Mouse (Mus musculus) kidney, embryonic 15.5 days (tissue): ENCODE data around the gene Sephs2. TPM values are rescaled to one million over a fixed set of nuclear protein-coding genes. Genes with fewer than 3 reads are reported as not detected.

ENCODE experiments used
- ATAC-seq: fragments of 200-750 bp; cut with Nextera tagmentation; replicated peaks from 2 replicates; pipeline ENCODE4 v1.8.0; 2017; ENCODE audit warnings: moderate TSS enrichment; ENCODE audit not compliant: low FRiP score
- H3K27ac ChIP-seq: fragments of 300-500 bp; sonication (generic); 2 replicates; pipeline ENCODE4 v1.5.1; 2015; ENCODE audit warnings: mild to moderate bottlenecking, inconsistent platforms
- H3K27me3 ChIP-seq: fragments of 300-500 bp; sonication (generic); 2 replicates; pipeline ENCODE4 v1.6.1; 2015; ENCODE audit warnings: inconsistent platforms
- H3K36me3 ChIP-seq: fragments of 300-500 bp; sonication (generic); 2 replicates; pipeline ENCODE4 v1.6.1; 2015; ENCODE audit warnings: inconsistent platforms
- H3K4me1 ChIP-seq: fragments of 300-500 bp; sonication (generic); 2 replicates; pipeline ENCODE4 v1.6.1; 2015; ENCODE audit warnings: inconsistent platforms
- H3K4me2 ChIP-seq: fragments of 300-500 bp; sonication (generic); 2 replicates; pipeline ENCODE4 v1.6.1; 2015; ENCODE audit warnings: moderate library complexity, mild to moderate bottlenecking, inconsistent platforms
- H3K4me3 ChIP-seq: fragments of 300-500 bp; sonication (generic); replicated peaks from 2 replicates; pipeline ENCODE4 v1.5.1; 2015; ENCODE audit warnings: mild to moderate bottlenecking, inconsistent platforms
- H3K9ac ChIP-seq: fragments of 300-500 bp; sonication (generic); 2 replicates; pipeline ENCODE4 v1.6.1; 2015; ENCODE audit warnings: mild to moderate bottlenecking, inconsistent platforms
- H3K9me3 ChIP-seq: fragments of 300-500 bp; sonication (generic); replicated peaks from 2 replicates; pipeline ENCODE4 v1.6.1; 2016; ENCODE audit warnings: inconsistent platforms
- WGBS: fragments of 180-500 bp; shearing (Covaris S2); methylation state at CpG from one replicate; pipeline ENCODE4 v1.1.7; 2015; ENCODE audit warnings: mixed read lengths; 5-methylcytosine and 5-hydroxymethylcytosine counted together
- polyA plus RNA-seq: library from polyadenylated mRNA; unstranded; fragments of >200 nt; fragmentation: Nextera tagmentation; extraction: Ambion mirVana; gene quantifications from 2 replicates; pipeline ENCODE4 v1.2.1, GENCODE M21; 2015

Sephs2 gene
- polyA plus RNA-seq, 1 experiment from 2014 or later = 112 TPM

- no peak overlapping the region for H3K27ac ChIP-seq
Observed at GRCm38 (mm10) chr7:127225147-127225995, 48.5 kb downstream of the Sephs2 start.

GRCm38 (mm10) chr7:127224616-127225015 lies 49.2 kb downstream of the Sephs2 start:
- Histone ChIP-seq H3K9me3 (no peaks in the 10 kb centered on the region), H3K36me3 (peaks cover under 1% of the 10 kb centered on the region), H3K4me3 (no peak overlapping the region), H3K4me2 (no peak overlapping the region), H3K27me3 (no peaks in the 10 kb centered on the region), H3K9ac (no peak overlapping the region), H3K27ac (no peak overlapping the region), H3K4me1 (no peaks in the 10 kb centered on the region)
- no peak for ATAC-seq
- WGBS = 82% methylated on average over 6 of the region's 6 CpGs

More at GRCm38 (mm10) chr7:127225147-127225995, 48.5 kb downstream of the Sephs2 start:
- ATAC-seq = no peak; the same call in 1 of the 2 replicates
- Histone ChIP-seq H3K9me3 (no peaks in the 10 kb centered on the region), H3K27me3 (no peaks in the 10 kb centered on the region), H3K4me1 (peaks cover 7% of the 10 kb centered on the region), H3K36me3 (peaks cover 8% of the 10 kb centered on the region), H3K4me2 (no peak overlapping the region), H3K4me3 (no peak overlapping the region), H3K9ac (no peak overlapping the region)
- 92% methylated on average over 11 of the region's 11 CpGs for WGBS

- WGBS = 81% methylated on average over 6 of the region's 6 CpGs
- H3K27ac ChIP-seq = no peak overlapping the region
- H3K27me3 ChIP-seq = no peaks in the 10 kb centered on the region
- no peaks in the 10 kb centered on the region for H3K9me3 ChIP-seq
- H3K36me3 ChIP-seq = no peaks in the 10 kb centered on the region
- H3K4me3 ChIP-seq = no peak overlapping the region
- ATAC-seq = no peak
- H3K4me1 ChIP-seq = no peaks in the 10 kb centered on the region
- no peak overlapping the region for H3K4me2 ChIP-seq
- H3K9ac ChIP-seq = no peak overlapping the region
Observed at GRCm38 (mm10) chr7:127223515-127224478, 50.1 kb downstream of the Sephs2 start.

GRCm38 (mm10) chr7:127223106-127223505 lies 50.7 kb downstream of the Sephs2 start:
- H3K4me2 ChIP-seq = no peak overlapping the region
- no peak overlapping the region for H3K4me3 ChIP-seq
- H3K4me1 ChIP-seq = no peaks in the 10 kb centered on the region
- H3K9ac ChIP-seq = no peak overlapping the region
- H3K27ac ChIP-seq = no peak overlapping the region
- no peak for ATAC-seq
- no peaks in the 10 kb centered on the region for H3K9me3 ChIP-seq
- H3K27me3 ChIP-seq = no peaks in the 10 kb centered on the region
- 95% methylated on average over 3 of the region's 3 CpGs for WGBS
- H3K36me3 ChIP-seq = no peaks in the 10 kb centered on the region

Other genes starting within 250 kb of the Sephs2 start
- 64.4 and 65.8 TPM in 2 replicates for gene Maz, start 247.0 kb downstream of the Sephs2 start, polyA plus RNA-seq
- gene Kif22, start 231.6 kb downstream of the Sephs2 start, polyA plus RNA-seq = 136 and 141 TPM in 2 replicates
- not detected in 2 replicates for gene Zg16, start 186.7 kb downstream of the Sephs2 start, polyA plus RNA-seq
- 3.3 and 3.8 TPM in 2 replicates for gene AI467606, start 182.7 kb downstream of the Sephs2 start, polyA plus RNA-seq
- 16.7 and 19.0 TPM in 2 replicates for gene Qprt, start 151.8 kb downstream of the Sephs2 start, polyA plus RNA-seq
- gene Spn, start 136.2 kb downstream of the Sephs2 start, polyA plus RNA-seq = 0.32 and 0.37 TPM in 2 replicates
- 59.3 and 66.6 TPM in 2 replicates for gene Cd2bp2, start 78.0 kb downstream of the Sephs2 start, polyA plus RNA-seq
- gene Tbc1d10b, start 65.6 kb downstream of the Sephs2 start, polyA plus RNA-seq = 23.4 and 26.7 TPM in 2 replicates
- 51.1 and 90.2 TPM in 2 replicates for gene Mylpf, start 65.2 kb downstream of the Sephs2 start, polyA plus RNA-seq
- 41.7 and 46.1 TPM in 2 replicates for gene Zfp553, start 41.0 kb downstream of the Sephs2 start, polyA plus RNA-seq
- gene Sept1, start 40.9 kb downstream of the Sephs2 start, polyA plus RNA-seq = 21.3 and 21.7 TPM in 2 replicates
- 59.3 and 62.3 TPM in 2 replicates for gene Zfp771, start 29.8 kb downstream of the Sephs2 start, polyA plus RNA-seq
- gene Dctpp1, start 13.3 kb downstream of the Sephs2 start, polyA plus RNA-seq = 224 and 226 TPM in 2 replicates
- 0.82 and 1.2 TPM in 2 replicates for gene Itgal, start 22.2 kb upstream of the Sephs2 start, polyA plus RNA-seq
- 21.5 and 25.1 TPM in 2 replicates for gene Zfp768, start 71.5 kb upstream of the Sephs2 start, polyA plus RNA-seq
- 8.3 and 10.7 TPM in 2 replicates for gene Zfp747, start 102.0 kb upstream of the Sephs2 start, polyA plus RNA-seq
- gene 9130019O22Rik, start 113.1 kb upstream of the Sephs2 start, polyA plus RNA-seq = 5.7 and 6.3 TPM in 2 replicates
- gene E430018J23Rik, start 119.6 kb upstream of the Sephs2 start, polyA plus RNA-seq = 7.1 and 8.0 TPM in 2 replicates
- gene Zfp764, start 132.8 kb upstream of the Sephs2 start, polyA plus RNA-seq = 7.6 and 8.0 TPM in 2 replicates
- gene Zfp688, start 148.0 kb upstream of the Sephs2 start, polyA plus RNA-seq = 24.5 and 27.1 TPM in 2 replicates
- 8.1 and 8.9 TPM in 2 replicates for gene Zfp689, start 175.1 kb upstream of the Sephs2 start, polyA plus RNA-seq
- 36.0 and 47.4 TPM in 2 replicates for gene Prr14, start 185.6 kb upstream of the Sephs2 start, polyA plus RNA-seq
- gene Fbrs, start 205.1 kb upstream of the Sephs2 start, polyA plus RNA-seq = 10.2 and 11.9 TPM in 2 replicates
- gene Srcap, start 237.9 kb upstream of the Sephs2 start, polyA plus RNA-seq = 54.6 and 57.9 TPM in 2 replicates
- 18.7 and 19.4 TPM in 2 replicates for gene Gm42715, start 245.5 kb upstream of the Sephs2 start, polyA plus RNA-seq